In the genomic region with DNA sequence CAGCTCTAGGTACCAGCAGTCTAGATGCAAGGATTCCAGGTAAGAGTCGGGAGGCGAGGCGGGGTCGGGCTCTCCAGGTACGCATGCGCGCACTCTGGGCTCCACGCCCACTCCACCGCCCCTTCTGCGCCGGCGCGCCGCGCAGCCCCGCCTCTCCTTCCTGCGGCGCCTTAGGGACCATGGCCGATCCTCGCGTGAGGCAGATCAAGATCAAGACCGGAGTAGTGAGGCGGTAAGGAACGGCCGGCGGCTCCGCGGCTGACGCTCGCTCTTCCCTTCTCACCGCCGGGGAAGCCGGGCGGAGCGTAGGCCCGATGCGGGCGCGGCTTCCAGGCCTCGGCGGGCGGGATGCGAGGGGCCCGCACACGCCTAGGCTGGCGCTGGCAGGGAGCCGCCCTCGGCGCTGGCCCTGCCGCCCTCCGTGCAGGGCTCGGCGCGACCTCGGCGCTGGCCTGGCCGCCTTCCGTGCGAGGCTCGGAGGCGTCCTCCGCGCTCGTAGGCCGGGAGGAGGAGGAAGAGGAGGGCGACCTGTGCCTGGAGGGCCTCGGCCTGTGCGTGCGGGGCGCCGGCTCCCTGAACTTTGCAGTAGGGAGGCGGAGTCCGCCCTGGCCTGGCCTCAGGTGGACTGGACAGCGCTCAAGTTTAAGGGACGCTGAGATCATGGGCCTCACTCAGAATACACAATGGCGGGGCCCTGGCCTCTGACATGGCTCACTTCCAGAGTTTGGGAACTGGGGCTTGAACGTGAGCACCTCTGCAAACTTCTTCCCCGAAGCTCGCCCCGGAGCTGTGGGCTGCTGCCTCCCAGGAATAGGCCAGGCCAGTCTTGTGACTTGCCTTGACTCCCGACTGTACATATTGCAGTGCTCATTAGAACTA, we compare ENCODE assay signal across 7 mouse cellular contexts. TPM values are rescaled to one million over a fixed set of nuclear protein-coding genes. Genes with fewer than 3 reads are reported as not detected.
A peak's percentile ranks its signal among the peaks of the same experiment; 100 is the strongest.
DNase-seq lines count a peak whose midpoint lies in the region; ATAC-seq and TF ChIP-seq lines count a peak whose summit lies in the region.

Gene Tbca (plus strand): TSS at position 140 of the 879 bp plus-strand sequence.

- peak within 1 kb of the TSS; percentile 69 for H3K4me2 ChIP-seq in embryonic facial prominence, embryonic 12.5 days (replicated peaks)
- H3K4me2 ChIP-seq in limb, embryonic 12.5 days, result peak within 1 kb of the TSS; percentile 72
- peak within 1 kb of the TSS; percentile 82 for H3K4me2 ChIP-seq in midbrain, embryonic 15.5 days

- ATAC-seq in embryonic facial prominence, embryonic 12.5 days (ENCODE audit: insufficient number of reproducible peaks, insufficient read depth, low FRiP score, low TSS enrichment), result peak; percentile 93
- ATAC-seq in limb, embryonic 12.5 days (ENCODE audit: insufficient number of reproducible peaks, insufficient read depth, low FRiP score, low TSS enrichment, low read depth), result peak; percentile 95
- peak; percentile 97 for ATAC-seq in midbrain, embryonic 15.5 days (replicated peaks)

- DNase-seq in adrenal gland, postnatal 25 days, result peak; percentile 91
- DNase-seq in heart, adult 18-20 months, result peak; percentile 91 to 92
- peak; percentile 93 for DNase-seq in kidney, adult 2 months
- DNase-seq in spleen, adult 2 months (ENCODE audit: low read depth in 1 of 2, low spot score in 2 of 2), result peak; percentile 65 to 84

- peak within 1 kb of the TSS; percentile 90 for H3K27ac ChIP-seq in embryonic facial prominence, embryonic 12.5 days
- H3K27ac ChIP-seq in kidney, adult 2 months (ENCODE audit: insufficient read depth, low read depth, low read length), result peak within 1 kb of the TSS; percentile 84
- H3K27ac ChIP-seq in limb, embryonic 12.5 days, result peak within 1 kb of the TSS; percentile 85
- peak within 1 kb of the TSS; percentile 83 for H3K27ac ChIP-seq in midbrain, embryonic 15.5 days
- peak within 1 kb of the TSS; percentile 84 for H3K27ac ChIP-seq in spleen, adult 2 months (ENCODE audit: insufficient read depth, low read length)

- H3K4me1 ChIP-seq in embryonic facial prominence, embryonic 12.5 days, result peaks cover 12% of the 10 kb centered on the region; the same call in 1 of the 2 replicates
- H3K4me1 ChIP-seq in kidney, adult 2 months (ENCODE audit: control insufficient read depth, insufficient read depth, low read length), result peaks cover 11% of the 10 kb centered on the region; the same call in 1 of the 2 replicates
- peaks cover 9% of the 10 kb centered on the region for H3K4me1 ChIP-seq in limb, embryonic 12.5 days (replicated peaks)
- H3K4me1 ChIP-seq in midbrain, embryonic 15.5 days, result peaks cover 9% of the 10 kb centered on the region
- H3K4me1 ChIP-seq in spleen, adult 2 months (ENCODE audit: control insufficient read depth, insufficient read depth, insufficient read length), result peaks cover 3% of the 10 kb centered on the region; the same call in 1 of the 2 replicates

- under 1% methylated on average over 73 of the region's 81 CpGs for WGBS in embryonic facial prominence, embryonic 12.5 days
- under 1% methylated on average over 81 of the region's 81 CpGs for WGBS in kidney, adult 2 months
- under 1% methylated on average over 81 of the region's 81 CpGs for WGBS in limb, embryonic 12.5 days
- WGBS in midbrain, embryonic 15.5 days, result under 1% methylated on average over 68 of the region's 81 CpGs
- under 1% methylated on average over 80 of the region's 81 CpGs for WGBS in spleen, adult 2 months

- 0 out of 2 replicates have a peak, but pooled peaks cover 5% of the 10 kb centered on the region for H3K27me3 ChIP-seq in embryonic facial prominence, embryonic 12.5 days
- no peaks in the 10 kb centered on the region for H3K27me3 ChIP-seq in kidney, adult 2 months (replicated peaks; ENCODE audit: control insufficient read depth, insufficient read depth, low read length)
- no peaks in the 10 kb centered on the region for H3K27me3 ChIP-seq in limb, embryonic 12.5 days
- 0 out of 2 replicates have a peak, but pooled peaks cover 3% of the 10 kb centered on the region for H3K27me3 ChIP-seq in midbrain, embryonic 15.5 days (replicated peaks)
- H3K27me3 ChIP-seq in spleen, adult 2 months (ENCODE audit: control insufficient read depth, insufficient read depth, low read length), result no peaks in the 10 kb centered on the region; the same call in 1 of the 2 replicates

- no peaks in the 10 kb centered on the region for H3K9me3 ChIP-seq in embryonic facial prominence, embryonic 12.5 days
- H3K9me3 ChIP-seq in limb, embryonic 12.5 days, result no peaks in the 10 kb centered on the region
- no peaks in the 10 kb centered on the region for H3K9me3 ChIP-seq in midbrain, embryonic 15.5 days

- peak within 1 kb of the TSS; percentile 96 for H3K9ac ChIP-seq in embryonic facial prominence, embryonic 12.5 days
- H3K9ac ChIP-seq in limb, embryonic 12.5 days (replicated peaks), result peak within 1 kb of the TSS; percentile 96
- H3K9ac ChIP-seq in midbrain, embryonic 15.5 days, result peak within 1 kb of the TSS; percentile 88

- H3K4me3 ChIP-seq in embryonic facial prominence, embryonic 12.5 days, result peak within 1 kb of the TSS; percentile 84
- H3K4me3 ChIP-seq in kidney, adult 2 months (ENCODE audit: insufficient read depth, low read depth, low read length), result peak within 1 kb of the TSS; percentile 96
- peak within 1 kb of the TSS; percentile 98 for H3K4me3 ChIP-seq in limb, embryonic 12.5 days (replicated peaks)
- H3K4me3 ChIP-seq in midbrain, embryonic 15.5 days, result peak within 1 kb of the TSS; percentile 84
- H3K4me3 ChIP-seq in spleen, adult 2 months (ENCODE audit: extremely low read depth, insufficient read depth, insufficient read length), result peak within 1 kb of the TSS; percentile 96

- no peaks in the 10 kb centered on the region for H3K36me3 ChIP-seq in embryonic facial prominence, embryonic 12.5 days
- H3K36me3 ChIP-seq in kidney, adult 2 months (ENCODE audit: control insufficient read depth, insufficient read depth, low read length), result no peaks in the 10 kb centered on the region
- H3K36me3 ChIP-seq in limb, embryonic 12.5 days, result no peaks in the 10 kb centered on the region
- H3K36me3 ChIP-seq in midbrain, embryonic 15.5 days (replicated peaks), result no peaks in the 10 kb centered on the region
- no peaks in the 10 kb centered on the region for H3K36me3 ChIP-seq in spleen, adult 2 months (ENCODE audit: control insufficient read depth, insufficient read depth, low read length)

- peak; percentile 84 for TF ChIP-seq POLR2A in kidney, adult 2 months (IDR thresholded peaks at IDR 0.05; ENCODE audit: low read depth, low read length)
- TF ChIP-seq POLR2A in spleen, adult 2 months (IDR thresholded peaks at IDR 0.05; ENCODE audit: low read depth, low read length), result peak; percentile 75

- TF ChIP-seq CTCF in kidney, adult 2 months (conservative IDR thresholded peaks at IDR 0.05; ENCODE audit: insufficient read depth, insufficient read length, low read depth, low read length), result no peak
- TF ChIP-seq CTCF in spleen, adult 2 months (IDR thresholded peaks at IDR 0.05; ENCODE audit: extremely low read depth, insufficient read depth, insufficient read length, insufficient replicate concordance), result no peak

RNA-seq across cellular contexts. Expression of gene Tbca, which starts in this region (rescaled TPM):
- total RNA-seq in adrenal gland, postnatal 25 days (2021), result 229 and 230 TPM in 2 replicates
- polyA plus RNA-seq in embryonic facial prominence, embryonic 12.5 days (2016; fragmentation: Nextera tagmentation; extraction: Ambion mirVana), result 246 and 278 TPM in 2 replicates
- 100 to 1,000 TPM; 121 to 129 TPM for total RNA-seq in heart, adult 18-20 months (2021)
- 18.4 and 32.5 TPM in 2 replicates for polyA plus RNA-seq in kidney, adult 2 months (2012; rRNA removed)
- polyA plus RNA-seq in limb, embryonic 12.5 days (2016; fragmentation: Nextera tagmentation; extraction: Ambion mirVana), result 295 and 298 TPM in 2 replicates
- 240 and 260 TPM in 2 replicates for polyA plus RNA-seq in midbrain, embryonic 15.5 days (2015; fragmentation: Nextera tagmentation; extraction: Ambion mirVana)
- 2.6 and 3.7 TPM in 2 replicates for polyA plus RNA-seq in spleen, adult 2 months (2012; rRNA removed)

Comparison
In these comparisons a context has a peak if more than half of its experiments do, and no peak if none do; other contexts are left out.
1. Peak in every context shown above with its lines: DNase-seq, ATAC-seq, H3K4me3 ChIP-seq and H3K27ac ChIP-seq.